Mouse (Mus musculus) stomach, postnatal 0 days (tissue): ENCODE data around the gene Myo5c.

Source experiments
- CTCF ChIP-seq: IDR thresholded peaks from 2 replicates; pipeline ENCODE4 v1.5.1; 2016; ENCODE audit warnings: antibody characterized with exemption, low read depth, mild to moderate bottlenecking, moderate library complexity
- EP300 ChIP-seq: optimal IDR thresholded peaks from 2 replicates; pipeline ENCODE3; 2016; ENCODE audit warnings: antibody characterized with exemption

DNA sequence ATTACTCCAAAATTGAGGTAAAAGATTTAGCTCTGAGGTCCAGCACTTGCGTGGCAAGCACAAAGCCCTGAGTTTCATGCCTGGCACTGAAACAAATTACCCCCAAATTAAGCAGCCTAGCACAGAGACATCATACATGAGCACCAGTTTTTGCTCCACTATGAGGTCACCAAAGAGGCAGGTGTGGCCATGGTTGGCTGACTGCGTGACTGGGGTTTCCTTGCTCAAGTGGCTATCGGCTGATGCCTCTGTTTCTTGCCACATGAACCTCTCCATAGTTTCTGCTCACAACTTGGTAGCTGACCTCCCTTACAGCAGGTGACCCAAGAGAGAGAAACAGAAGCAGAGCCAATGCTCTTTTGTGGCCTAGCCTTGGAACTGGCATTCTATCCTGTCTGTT is 96.2 kb downstream of the Myo5c start:
- TF ChIP-seq EP300 (no peak), CTCF (no peak)
